Mouse (Mus musculus) 3134 (cell line): ENCODE measurements at regions not wholly inside any gene's neighbourhood (a gene's known extent, or its start where the extent isn't known, plus 50 kb on each side); places are given as distances from the start of the nearest gene placed in this dataset.
"Not testable (repeated sequence)": the region's sequence is repeated elsewhere in the genome, so short reads cannot be mapped to it uniquely, and the experiment has no call there.

ENCODE experiments used
- DNase-seq: peaks from one replicate; pipeline ENCODE4 v3.0.0-alpha.2; 2011; ENCODE audit warnings: low spot score; ENCODE audit not compliant: insufficient read length; ENCODE audit errors: extremely low read depth

GRCm38 (mm10) chr13:12940911-12941310 lies 64.3 kb downstream of the Prl2c2 start:
- DNase-seq = not testable (repeated sequence)

- DNase-seq = not testable (repeated sequence)
These were observed 70.1 kb downstream of the Prl2c2 start for GRCm38 (mm10) chr13:12935103-12935502.

GRCm38 (mm10) chr13:12931907-12932617 lies 73.1 kb downstream of the Prl2c2 start:
- peak; percentile 32 for DNase-seq

GRCm38 (mm10) chr13:12930566-12930965 lies 74.6 kb downstream of the Prl2c2 start:
- no peak for DNase-seq

- no peak for DNase-seq
These were observed 75.4 kb downstream of the Prl2c2 start for GRCm38 (mm10) chr13:12929806-12930205.

- no peak for DNase-seq
These were observed 77.4 kb downstream of the Prl2c2 start for GRCm38 (mm10) chr13:12927587-12928345.

GRCm38 (mm10) chr13:12925604-12926003 lies 79.6 kb downstream of the Prl2c2 start:
- DNase-seq = peak; percentile 30

- DNase-seq = no peak
These were observed 92.3 kb downstream of the Prl2c2 start for GRCm38 (mm10) chr13:12912902-12913301.

- DNase-seq = no peak
These were observed 99.0 kb downstream of the Prl2c2 start for GRCm38 (mm10) chr13:12906151-12906550.

GRCm38 (mm10) chr13:12889631-12890030 lies 89.8 kb upstream of the Prl2c3 start:
- DNase-seq = not testable (repeated sequence)

GRCm38 (mm10) chr13:12879506-12879905 lies 79.6 kb upstream of the Prl2c3 start:
- DNase-seq = not testable (repeated sequence)

- DNase-seq = not testable (repeated sequence)
These were observed 65.1 kb upstream of the Prl2c3 start for GRCm38 (mm10) chr13:12864946-12865345.

- no peak for DNase-seq
These were observed 64.4 kb upstream of the Prl2c3 start for GRCm38 (mm10) chr13:12864263-12864662.

- not testable (repeated sequence) for DNase-seq
These were observed 63.7 kb upstream of the Prl2c3 start for GRCm38 (mm10) chr13:12863542-12863941.

- DNase-seq = not testable (repeated sequence)
These were observed 61.1 kb upstream of the Prl2c3 start for GRCm38 (mm10) chr13:12860954-12861353.

- DNase-seq = not testable (repeated sequence)
These were observed 60.1 kb upstream of the Prl2c3 start for GRCm38 (mm10) chr13:12859930-12860329.
